Mouse (Mus musculus) stomach, embryonic 15.5 days (tissue): ENCODE results near the gene 2900026A02Rik. TPM values are rescaled to one million over a fixed set of nuclear protein-coding genes. Genes with fewer than 3 reads are reported as not detected.

Experiments used
- ATAC-seq: fragments of 200-750 bp; cut with Nextera tagmentation; 2 replicates; pipeline ENCODE4 v1.8.0; 2017; ENCODE audit warnings: low read depth, moderate number of reproducible peaks, moderate TSS enrichment; ENCODE audit not compliant: insufficient read depth, low FRiP score
- H3K27ac ChIP-seq: fragments of 300-500 bp; sonication (generic); 2 replicates; pipeline ENCODE4 v1.5.1; 2015; ENCODE audit warnings: mild to moderate bottlenecking, inconsistent platforms
- H3K27me3 ChIP-seq: fragments of 300-500 bp; sonication (generic); replicated peaks from 2 replicates; pipeline ENCODE4 v1.6.1; 2015; ENCODE audit warnings: inconsistent platforms
- H3K36me3 ChIP-seq: fragments of 300-500 bp; sonication (generic); 2 replicates; pipeline ENCODE4 v1.6.1; 2015; ENCODE audit warnings: inconsistent platforms
- H3K4me1 ChIP-seq: fragments of 300-500 bp; sonication (generic); 2 replicates; pipeline ENCODE4 v1.6.1; 2015; ENCODE audit warnings: inconsistent platforms
- H3K4me2 ChIP-seq: fragments of 300-500 bp; sonication (generic); 2 replicates; pipeline ENCODE4 v1.6.1; 2015; ENCODE audit warnings: mild to moderate bottlenecking, inconsistent platforms
- H3K4me3 ChIP-seq: fragments of 300-500 bp; sonication (generic); replicated peaks from 2 replicates; pipeline ENCODE4 v1.5.1; 2015; ENCODE audit warnings: inconsistent platforms
- H3K9ac ChIP-seq: fragments of 300-500 bp; sonication (generic); 2 replicates; pipeline ENCODE4 v1.6.1; 2015; ENCODE audit warnings: inconsistent platforms
- H3K9me3 ChIP-seq: fragments of 300-500 bp; sonication (generic); 2 replicates; pipeline ENCODE4 v1.6.1; 2016; ENCODE audit warnings: inconsistent platforms
- WGBS: fragments of 180-500 bp; shearing (Covaris S2); methylation state at CpG from one replicate; pipeline ENCODE4 v1.1.7; 2015; 5-methylcytosine and 5-hydroxymethylcytosine counted together
- polyA plus RNA-seq: library from polyadenylated mRNA; unstranded; fragments of >200 nt; fragmentation: Nextera tagmentation; extraction: Ambion mirVana; gene quantifications from 2 replicates; pipeline ENCODE4 v1.2.1, GENCODE M21; 2015

Gene 2900026A02Rik
- polyA plus RNA-seq, 1 experiment from 2014 or later = 12.6 TPM

DNA sequence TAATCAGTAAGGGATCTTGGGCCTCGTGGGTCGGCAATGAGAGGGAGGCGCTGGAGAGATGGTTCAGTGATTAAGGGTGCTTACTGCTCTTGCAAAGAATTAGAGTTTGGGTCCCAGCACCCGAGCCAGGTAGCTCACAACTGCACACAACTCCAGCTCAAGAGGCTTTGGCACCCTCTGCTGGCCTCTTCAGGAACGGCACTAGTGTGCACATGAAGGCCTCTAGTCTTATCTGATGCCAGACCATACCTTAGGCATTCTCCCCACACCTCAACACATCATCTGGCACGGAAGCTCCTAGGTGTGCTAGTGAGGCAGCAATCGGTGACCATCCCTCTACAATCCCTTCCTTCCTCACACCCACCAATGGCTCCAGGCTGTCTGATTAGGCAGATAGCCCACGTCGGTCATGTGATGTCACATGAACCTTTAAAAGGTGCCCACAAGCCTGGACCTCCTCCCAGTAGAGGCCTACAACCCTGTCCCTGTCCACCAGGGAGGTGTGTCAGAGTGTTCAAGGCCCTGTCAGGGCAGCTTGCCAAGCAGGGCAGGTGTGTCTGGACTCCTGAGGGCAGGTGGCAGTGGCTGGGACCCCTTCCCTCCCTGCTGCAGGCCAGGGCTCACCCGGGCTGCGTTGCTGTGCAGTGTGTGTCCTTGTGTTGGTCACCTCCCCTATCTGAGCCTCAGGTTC, 50.8 kb downstream of the 2900026A02Rik start:
- Histone ChIP-seq H3K27ac (no peak overlapping the region), H3K9me3 (no peaks in the 10 kb centered on the region), H3K36me3 (no peaks in the 10 kb centered on the region), H3K27me3 (no peaks in the 10 kb centered on the region), H3K9ac (no peak overlapping the region), H3K4me2 (no peak overlapping the region), H3K4me1 (peaks cover 18% of the 10 kb centered on the region; the same call in 1 of the 2 replicates), H3K4me3 (no peak overlapping the region)
- 83% methylated on average over 11 of the region's 11 CpGs for WGBS
- no peak for ATAC-seq

DNA sequence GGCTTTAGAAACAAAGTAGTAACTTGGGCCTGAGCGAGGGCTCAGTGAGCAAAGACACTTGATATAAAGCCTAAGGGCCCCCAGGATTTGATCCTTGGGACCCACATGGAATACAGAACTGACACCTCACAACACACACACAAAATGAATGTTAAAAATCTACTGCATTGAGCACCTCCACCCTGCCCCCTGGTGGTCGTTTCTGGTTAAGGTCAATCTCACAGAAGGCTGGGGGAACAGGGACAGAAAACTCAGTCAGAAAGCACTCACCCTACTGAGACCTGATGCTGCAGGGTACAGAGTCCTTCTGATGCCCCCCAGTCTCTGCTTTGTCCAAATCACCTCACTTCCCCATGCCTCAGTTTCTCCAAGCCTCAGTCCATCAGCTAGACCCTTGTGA, 53.3 kb downstream of the 2900026A02Rik start:
- WGBS = 49% methylated on average over 2 of the region's 2 CpGs
- no peak overlapping the region for H3K4me2 ChIP-seq
- H3K27me3 ChIP-seq = no peaks in the 10 kb centered on the region
- no peaks in the 10 kb centered on the region for H3K36me3 ChIP-seq
- no peak overlapping the region for H3K4me3 ChIP-seq
- no peak for ATAC-seq
- H3K9ac ChIP-seq = no peak overlapping the region; the same call in 1 of the 2 replicates
- H3K27ac ChIP-seq = no peak overlapping the region
- no peaks in the 10 kb centered on the region for H3K9me3 ChIP-seq
- H3K4me1 ChIP-seq = peaks cover 34% of the 10 kb centered on the region

DNA sequence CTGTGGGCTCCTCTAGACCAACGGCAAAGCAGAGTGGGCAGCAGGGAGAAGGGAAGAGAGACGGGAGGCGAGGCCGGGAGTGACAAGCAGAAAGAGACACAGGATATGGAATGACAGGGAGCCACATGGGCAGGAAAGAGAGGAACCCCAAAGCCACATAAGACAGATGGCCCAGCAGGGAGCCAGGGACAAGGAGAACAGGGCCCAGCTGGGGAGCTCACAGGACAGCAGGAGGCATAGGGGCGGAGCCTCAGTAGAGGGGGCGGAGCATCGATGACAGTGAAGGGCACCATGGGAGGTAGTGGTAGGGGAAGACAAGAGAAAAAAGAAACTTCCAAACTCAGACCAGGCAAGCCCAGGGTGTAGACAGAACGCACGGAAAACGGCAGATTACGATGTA, 55.6 kb downstream of the 2900026A02Rik start:
- Histone ChIP-seq H3K27me3 (no peaks in the 10 kb centered on the region), H3K4me2 (no peak overlapping the region), H3K9me3 (no peaks in the 10 kb centered on the region), H3K36me3 (no peaks in the 10 kb centered on the region), H3K27ac (peak overlapping the region; percentile 49), H3K4me1 (peaks cover 39% of the 10 kb centered on the region), H3K4me3 (no peak overlapping the region), H3K9ac (no peak overlapping the region)
- WGBS = 52% methylated on average over 11 of the region's 11 CpGs
- no peak for ATAC-seq

DNA sequence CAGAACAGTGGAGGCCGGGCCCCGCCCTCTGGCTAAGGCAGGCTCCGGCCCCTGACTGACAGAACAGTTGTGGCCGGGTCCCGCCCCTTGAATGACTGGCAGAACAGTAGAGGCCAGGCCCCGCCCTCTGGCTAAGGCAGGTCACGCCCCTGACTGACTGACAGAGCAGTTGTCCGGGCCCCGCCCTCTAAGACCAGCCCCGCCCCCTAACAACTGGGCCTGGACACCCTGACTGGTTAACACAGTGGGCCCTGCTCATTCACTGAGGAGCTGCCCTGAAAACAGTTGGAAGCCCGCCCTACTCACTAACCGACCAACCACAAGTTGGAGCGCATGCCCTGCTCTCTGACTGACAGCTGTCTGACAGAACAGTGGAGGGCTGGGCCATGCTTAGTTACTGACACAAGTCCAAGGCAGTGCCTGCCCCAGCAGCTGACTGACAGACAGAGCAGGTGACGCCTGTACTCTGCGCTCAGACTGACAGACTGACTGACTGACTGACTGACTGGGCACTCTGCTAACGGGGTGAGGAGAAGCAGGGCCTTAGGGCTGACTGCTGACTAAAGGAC, 56.1 kb downstream of the 2900026A02Rik start:
- H3K27ac ChIP-seq = peak overlapping the region; percentile 49
- ATAC-seq = peak; percentile 88
- 0 out of 2 replicates have a peak overlapping the region, but pooled peaks have one; percentile 23 for H3K4me2 ChIP-seq
- H3K4me1 ChIP-seq = peaks cover 36% of the 10 kb centered on the region
- no peaks in the 10 kb centered on the region for H3K36me3 ChIP-seq
- no peaks in the 10 kb centered on the region for H3K9me3 ChIP-seq
- no peak overlapping the region for H3K4me3 ChIP-seq
- 14% methylated on average over 16 of the region's 16 CpGs for WGBS
- no peak overlapping the region for H3K9ac ChIP-seq
- no peaks in the 10 kb centered on the region for H3K27me3 ChIP-seq

DNA sequence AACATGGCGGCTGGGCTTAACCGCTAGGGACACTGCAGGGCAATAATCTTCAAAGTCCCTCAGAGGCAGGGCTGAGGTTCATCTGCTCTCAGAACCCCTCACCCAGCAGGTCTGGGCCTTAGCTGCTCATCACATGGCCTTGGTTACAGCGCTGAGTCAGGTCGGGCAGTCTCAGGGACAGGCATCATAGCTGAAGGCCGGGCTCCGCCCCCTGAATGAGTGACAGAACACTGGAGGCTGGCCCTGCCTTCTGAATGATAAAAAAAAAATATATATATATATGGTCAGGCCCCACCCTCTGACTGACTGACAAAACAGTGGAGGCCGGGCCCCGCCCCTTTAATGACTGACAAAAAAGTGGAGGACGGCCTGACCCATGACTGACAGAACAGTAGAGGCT, 56.6 kb downstream of the 2900026A02Rik start:
- WGBS = 29% methylated on average over 9 of the region's 9 CpGs
- no peak overlapping the region for H3K4me3 ChIP-seq
- H3K27ac ChIP-seq = 0 out of 2 replicates have a peak overlapping the region, but pooled peaks have one; percentile 31
- ATAC-seq = peak; percentile 36
- peak overlapping the region; percentile 23; the same call in 1 of the 2 replicates for H3K4me2 ChIP-seq
- H3K36me3 ChIP-seq = no peaks in the 10 kb centered on the region
- H3K9me3 ChIP-seq = no peaks in the 10 kb centered on the region
- H3K9ac ChIP-seq = no peak overlapping the region
- no peaks in the 10 kb centered on the region for H3K27me3 ChIP-seq
- H3K4me1 ChIP-seq = peaks cover 37% of the 10 kb centered on the region

DNA sequence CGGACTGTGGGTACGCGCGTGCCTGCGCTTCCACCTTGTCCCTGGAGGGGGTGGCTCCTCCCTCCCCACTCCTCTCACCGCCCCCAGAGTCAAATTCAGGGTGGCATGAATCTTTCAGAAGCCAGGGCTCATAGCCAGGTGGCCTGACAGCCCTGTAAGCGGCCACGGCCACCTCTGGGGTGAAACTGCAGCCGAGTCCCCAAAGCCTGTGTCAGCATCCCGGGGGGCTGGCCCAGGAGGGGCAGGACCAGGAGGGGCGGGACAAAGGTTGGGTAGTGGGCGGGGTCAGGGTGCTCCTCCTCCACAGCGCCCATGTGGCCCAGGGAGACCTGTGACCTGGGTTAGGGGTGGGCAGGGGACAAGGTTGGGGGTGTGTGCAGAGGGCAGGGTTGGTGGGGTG, 57.9 kb downstream of the 2900026A02Rik start:
- Histone ChIP-seq H3K36me3 (no peaks in the 10 kb centered on the region), H3K4me2 (peak overlapping the region; percentile 61), H3K27me3 (no peaks in the 10 kb centered on the region), H3K27ac (no peak overlapping the region), H3K4me1 (peaks cover 51% of the 10 kb centered on the region), H3K4me3 (peak overlapping the region; percentile 27), H3K9me3 (no peaks in the 10 kb centered on the region), H3K9ac (0 out of 2 replicates have a peak overlapping the region, but pooled peaks have one; percentile 7)
- 4% methylated on average over 13 of the region's 13 CpGs for WGBS
- no peak for ATAC-seq

DNA sequence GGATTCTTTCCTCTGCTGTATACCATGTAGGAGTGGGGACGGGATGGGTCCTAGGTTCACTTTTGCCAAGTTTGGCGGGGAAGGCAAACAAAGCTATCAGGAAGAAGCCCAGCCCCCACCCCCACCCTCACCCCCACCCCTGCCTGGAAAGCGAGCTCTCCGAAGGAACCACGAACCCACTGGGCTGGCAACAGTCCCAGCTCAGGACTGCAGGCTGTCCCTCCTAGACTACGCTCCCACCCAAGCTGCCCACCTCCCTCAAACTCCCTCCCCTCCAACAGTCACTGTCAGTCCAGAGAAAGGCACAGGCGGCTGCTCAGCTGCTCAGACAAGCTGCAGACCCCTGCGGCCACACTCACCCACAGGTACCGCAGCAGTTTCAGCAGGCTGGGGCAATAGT, 58.3 kb downstream of the 2900026A02Rik start:
- Histone ChIP-seq H3K4me1 (peaks cover 55% of the 10 kb centered on the region), H3K9me3 (no peaks in the 10 kb centered on the region)

DNA sequence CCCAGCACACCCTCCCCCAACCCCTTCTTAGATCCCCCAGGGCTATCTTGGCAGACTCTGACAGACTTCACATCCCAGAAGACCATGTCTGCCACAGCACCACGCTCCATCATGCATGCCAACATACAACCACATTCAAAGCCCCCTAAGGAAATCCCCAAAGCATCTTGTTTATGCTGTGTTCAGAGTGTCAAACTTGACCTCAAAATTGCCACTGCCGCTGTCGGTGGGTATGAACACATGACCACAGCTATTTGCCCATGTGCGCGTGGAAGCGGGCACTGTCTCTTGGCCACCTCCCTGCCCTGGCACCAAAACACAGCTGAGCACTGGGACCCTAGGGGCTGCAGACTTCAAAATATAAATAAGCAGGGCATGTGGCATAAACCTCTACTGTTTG, 59.5 kb downstream of the 2900026A02Rik start:
- Histone ChIP-seq H3K27me3 (no peaks in the 10 kb centered on the region), H3K27ac (no peak overlapping the region), H3K9ac (no peak overlapping the region), H3K4me1 (peaks cover 53% of the 10 kb centered on the region), H3K4me2 (no peak overlapping the region), H3K4me3 (no peak overlapping the region), H3K36me3 (no peaks in the 10 kb centered on the region), H3K9me3 (no peaks in the 10 kb centered on the region)
- ATAC-seq = no peak
- 90% methylated on average over 6 of the region's 6 CpGs for WGBS

More for the DNA sequence above, 58.3 kb downstream of the 2900026A02Rik start:
- Histone ChIP-seq H3K36me3 (no peaks in the 10 kb centered on the region), H3K4me2 (peak overlapping the region; percentile 61), H3K27me3 (no peaks in the 10 kb centered on the region), H3K9ac (0 out of 2 replicates have a peak overlapping the region, but pooled peaks have one; percentile 7), H3K27ac (peak overlapping the region; percentile 21; the same call in 1 of the 2 replicates), H3K4me3 (peak overlapping the region; percentile 27)
- WGBS = 10% methylated on average over 9 of the region's 9 CpGs
- no peak for ATAC-seq

DNA sequence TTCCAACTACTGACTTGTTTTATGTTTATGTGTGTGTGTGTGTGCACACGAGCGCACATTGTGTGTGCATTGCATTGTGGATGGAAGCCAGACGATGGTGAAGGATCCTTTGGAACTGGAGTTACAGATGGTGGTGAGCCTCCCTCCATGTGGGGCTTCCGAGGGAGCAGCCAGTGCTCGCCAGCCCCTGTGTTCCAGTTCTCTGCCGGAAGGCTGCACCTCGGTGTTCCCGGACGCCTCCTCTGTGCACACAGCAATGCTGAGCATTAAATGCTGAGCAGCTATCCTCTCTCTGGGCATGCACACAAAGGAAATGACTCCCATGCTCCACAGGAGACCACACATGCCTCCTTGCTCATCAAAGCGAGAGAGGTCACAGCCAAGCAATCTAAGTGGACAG, 60.7 kb downstream of the 2900026A02Rik start:
- Histone ChIP-seq H3K4me2 (no peak overlapping the region), H3K27ac (no peak overlapping the region), H3K9me3 (no peaks in the 10 kb centered on the region), H3K27me3 (no peaks in the 10 kb centered on the region), H3K36me3 (no peaks in the 10 kb centered on the region), H3K4me3 (no peak overlapping the region), H3K9ac (no peak overlapping the region), H3K4me1 (peaks cover 51% of the 10 kb centered on the region)
- no peak for ATAC-seq
- 77% methylated on average over 10 of the region's 10 CpGs for WGBS

DNA sequence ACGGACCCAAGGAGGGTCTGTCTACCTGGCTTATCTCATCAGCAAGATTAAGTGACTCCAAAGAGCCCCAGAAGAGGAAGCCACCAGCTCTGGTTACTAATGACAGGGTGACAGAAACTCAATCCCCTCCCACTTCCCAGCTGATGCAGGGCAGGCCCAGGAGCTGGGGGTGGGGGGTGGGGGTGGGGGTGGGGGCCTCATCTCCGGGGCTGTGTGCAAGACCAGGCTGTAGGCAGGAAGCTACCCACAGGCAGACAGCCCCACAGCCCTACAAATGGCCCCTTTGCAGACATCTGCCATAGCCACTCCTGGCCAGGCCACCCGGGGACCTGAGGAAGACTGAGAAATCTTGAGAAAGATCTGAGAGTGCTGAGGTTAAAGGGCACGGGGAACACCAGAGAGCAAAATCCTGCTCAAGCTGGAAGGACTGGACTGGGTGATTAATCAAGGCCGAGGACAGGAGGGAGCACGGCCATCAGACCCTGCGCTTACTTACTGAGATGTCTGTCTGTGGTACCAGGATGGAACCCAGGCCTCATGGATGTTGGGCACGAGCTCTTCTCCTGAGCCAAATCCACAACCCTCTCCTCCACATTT, 62.2 kb downstream of the 2900026A02Rik start:
- no peak overlapping the region for H3K27ac ChIP-seq
- H3K27me3 ChIP-seq = no peaks in the 10 kb centered on the region
- no peaks in the 10 kb centered on the region for H3K9me3 ChIP-seq
- no peak for ATAC-seq
- no peak overlapping the region for H3K4me3 ChIP-seq
- H3K9ac ChIP-seq = no peak overlapping the region
- peaks cover 51% of the 10 kb centered on the region for H3K4me1 ChIP-seq
- H3K36me3 ChIP-seq = no peaks in the 10 kb centered on the region
- no peak overlapping the region for H3K4me2 ChIP-seq
- 29% methylated on average over 8 of the region's 8 CpGs for WGBS

DNA sequence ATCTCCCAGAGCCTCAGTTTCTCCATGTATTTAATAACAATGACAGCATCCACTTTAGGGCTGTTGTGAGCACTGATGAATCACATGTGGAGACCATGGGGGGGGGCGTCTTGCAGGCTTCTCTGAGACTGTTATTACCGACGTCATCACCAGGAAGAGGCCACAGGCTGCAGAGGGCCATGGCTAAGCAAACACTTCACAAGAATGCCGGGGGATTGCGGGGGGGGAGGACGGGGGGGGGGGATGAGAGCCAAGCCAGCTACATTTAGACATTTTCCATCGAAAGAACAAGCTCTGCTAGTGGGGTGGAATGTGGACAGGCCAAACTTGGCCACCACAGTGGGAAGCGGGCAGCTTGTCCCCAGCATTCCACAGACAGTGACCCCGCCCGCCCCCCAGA, 63.4 kb downstream of the 2900026A02Rik start:
- Histone ChIP-seq H3K4me2 (no peak overlapping the region), H3K27me3 (no peaks in the 10 kb centered on the region), H3K36me3 (no peaks in the 10 kb centered on the region), H3K9me3 (no peaks in the 10 kb centered on the region), H3K9ac (no peak overlapping the region), H3K4me1 (peaks cover 51% of the 10 kb centered on the region), H3K27ac (peak overlapping the region; percentile 6; the same call in 1 of the 2 replicates), H3K4me3 (no peak overlapping the region)
- WGBS = 24% methylated on average over 10 of the region's 10 CpGs
- ATAC-seq = no peak

DNA sequence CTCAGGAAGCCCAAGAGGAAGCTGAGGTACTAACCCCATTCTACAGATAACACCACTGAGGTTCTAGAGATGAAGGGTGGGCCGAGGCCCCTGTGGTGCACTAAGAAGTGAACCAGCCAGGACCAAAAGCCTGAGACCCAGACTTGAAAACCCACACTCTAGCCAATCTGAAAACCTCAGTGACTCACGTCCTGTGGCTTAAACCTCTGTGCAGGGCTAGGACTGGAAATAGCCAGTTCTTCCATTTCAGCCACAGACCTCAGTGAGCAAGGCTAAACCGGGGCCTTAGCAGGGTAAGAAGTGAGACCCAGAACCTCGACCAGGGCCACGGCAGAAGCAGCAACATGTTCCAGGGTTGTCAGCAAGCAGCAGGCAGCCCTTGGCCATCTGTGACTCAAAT, 64.0 kb downstream of the 2900026A02Rik start:
- Histone ChIP-seq H3K4me2 (no peak overlapping the region), H3K9me3 (no peaks in the 10 kb centered on the region), H3K4me3 (no peak overlapping the region), H3K4me1 (peaks cover 48% of the 10 kb centered on the region), H3K9ac (no peak overlapping the region), H3K27me3 (no peaks in the 10 kb centered on the region), H3K27ac (peak overlapping the region; percentile 6; the same call in 1 of the 2 replicates), H3K36me3 (no peaks in the 10 kb centered on the region)
- ATAC-seq = no peak
- WGBS = 73% methylated on average over 5 of the region's 5 CpGs
